Mouse (Mus musculus) G1E (cell line): ENCODE measurements around the gene Atp6v1g1. TPM values are rescaled to one million over a fixed set of nuclear protein-coding genes. Genes with fewer than 3 reads are reported as not detected.

Experiments
- ATAC-seq: 2 replicates; pipeline ENCODE4 v1.8.0; 2016; ENCODE audit warnings: mild to moderate bottlenecking; ENCODE audit not compliant: insufficient number of reproducible peaks, poor library complexity, low FRiP score, severe bottlenecking; ENCODE audit errors: extremely low read depth
- DNase-seq: peaks from one replicate; pipeline ENCODE4 v3.0.0; 2012; ENCODE audit warnings: low spot score
- H3K27me3 ChIP-seq: 2 replicates; pipeline ENCODE4 v1.6.1; 2012; ENCODE audit warnings: mild to moderate bottlenecking, low read length, inconsistent platforms; ENCODE audit not compliant: insufficient read depth
- H3K36me3 ChIP-seq: replicated peaks from 2 replicates; pipeline ENCODE3; 2012; ENCODE audit warnings: mild to moderate bottlenecking, inconsistent platforms
- H3K4me1 ChIP-seq: 2 replicates; pipeline ENCODE4 v1.6.1; 2012; ENCODE audit warnings: low read depth, low read length, inconsistent platforms, mixed read lengths; ENCODE audit not compliant: insufficient read depth
- H3K4me3 ChIP-seq: 2 replicates; pipeline ENCODE4 v1.5.1; 2012; ENCODE audit warnings: low read depth, mild to moderate bottlenecking, inconsistent platforms, low read length, moderate library complexity, mixed read lengths
- H3K9me3 ChIP-seq: replicated peaks from 2 replicates; pipeline ENCODE4 v1.6.1; 2012; ENCODE audit warnings: inconsistent platforms
- CTCF ChIP-seq: IDR thresholded peaks from 2 replicates; pipeline ENCODE4 v1.5.1; 2012; ENCODE audit warnings: low read depth, low read length, inconsistent platforms, mixed read lengths
- GATA1 ChIP-seq: IDR thresholded peaks from 2 replicates; pipeline ENCODE4 v1.6.1; 2012; ENCODE audit warnings: borderline replicate concordance, low read length, inconsistent platforms, mixed read lengths
- GATA2 ChIP-seq: IDR thresholded peaks from 2 replicates; pipeline ENCODE4 v1.6.1; 2012; ENCODE audit warnings: low read depth, low read length, inconsistent platforms, borderline replicate concordance
- POLR2AphosphoS5 ChIP-seq: IDR thresholded peaks from 2 replicates; pipeline ENCODE4 v1.6.1; 2012; ENCODE audit warnings: low read depth, low read length, inconsistent platforms; ENCODE audit not compliant: insufficient replicate concordance
- TAL1 ChIP-seq: conservative IDR thresholded peaks from 2 replicates; pipeline ENCODE4 v1.6.1; 2012; ENCODE audit warnings: low read depth, low read length, inconsistent platforms, mixed read lengths
- polyA plus RNA-seq: library from polyadenylated mRNA; stranded (reverse); fragments of >175 nt; gene quantifications from 2 replicates; pipeline ENCODE4 v1.2.3, GENCODE M21; 2012
- total RNA-seq, 2 experiments: library from RNA; stranded (forward) in 1 of 2; stranded (reverse) in 1 of 2; fragments of 200-1000 nt in 1 of 2; fragments of >200 nt in 1 of 2; fragmentation: Nextera tagmentation in 1 of 2; gene quantifications; 2 replicates each; pipeline ENCODE4 v1.2.3; 2014 to 2017

Gene Atp6v1g1
- total and polyA plus RNA-seq, 3 experiments: 120 to 220 (median 147) TPM

- ATAC-seq: no peak
- Histone ChIP-seq H3K27me3 (no peaks in the 10 kb centered on the region), H3K4me3 (no peak overlapping the region), H3K36me3 (no peaks in the 10 kb centered on the region), H3K9me3 (0 out of 2 replicates have a peak, but pooled peaks cover 2% of the 10 kb centered on the region), H3K4me1 (no peaks in the 10 kb centered on the region)
- TF ChIP-seq GATA2: no peak
- no peak for TF ChIP-seq POLR2AphosphoS5
- TF ChIP-seq GATA1: no peak
- TF ChIP-seq TAL1: no peak
- no peak for TF ChIP-seq CTCF
- DNase-seq: no peak
Measured at GRCm38 (mm10) chr4:63521813-63522419, 22.7 kb upstream of the Atp6v1g1 start.

GRCm38 (mm10) chr4:63525514-63525913 is 19.1 kb upstream of the Atp6v1g1 start:
- Histone ChIP-seq H3K4me3 (no peak overlapping the region), H3K27me3 (no peaks in the 10 kb centered on the region), H3K4me1 (no peaks in the 10 kb centered on the region), H3K9me3 (no peaks in the 10 kb centered on the region), H3K36me3 (no peaks in the 10 kb centered on the region)
- ATAC-seq (no peak), DNase-seq (no peak)
- TF ChIP-seq GATA2 (no peak), POLR2AphosphoS5 (no peak), GATA1 (no peak), CTCF (no peak), TAL1 (no peak)

GRCm38 (mm10) chr4:63528946-63529345 is 15.6 kb upstream of the Atp6v1g1 start:
- DNase-seq: no peak
- Histone ChIP-seq H3K4me3 (no peak overlapping the region), H3K4me1 (no peaks in the 10 kb centered on the region), H3K27me3 (no peaks in the 10 kb centered on the region), H3K36me3 (no peaks in the 10 kb centered on the region), H3K9me3 (no peaks in the 10 kb centered on the region)
- TF ChIP-seq TAL1 (no peak), GATA1 (no peak), POLR2AphosphoS5 (no peak), CTCF (no peak)
- ATAC-seq: no peak

- TF ChIP-seq GATA2: no peak
- DNase-seq: no peak
- H3K9me3 ChIP-seq: no peaks in the 10 kb centered on the region
Measured at GRCm38 (mm10) chr4:63530409-63530808, 14.2 kb upstream of the Atp6v1g1 start.

GRCm38 (mm10) chr4:63537602-63538001 is 7.0 kb upstream of the Atp6v1g1 start:
- Histone ChIP-seq H3K9me3 (no peaks in the 10 kb centered on the region), H3K27me3 (peaks cover 3% of the 10 kb centered on the region; the same call in 1 of the 2 replicates), H3K4me1 (no peaks in the 10 kb centered on the region), H3K4me3 (no peak overlapping the region), H3K36me3 (no peaks in the 10 kb centered on the region)
- TF ChIP-seq CTCF (no peak), POLR2AphosphoS5 (no peak), GATA1 (no peak), TAL1 (no peak), GATA2 (no peak)
- no peak for DNase-seq
- ATAC-seq: no peak

More at GRCm38 (mm10) chr4:63530409-63530808, 14.2 kb upstream of the Atp6v1g1 start:
- Histone ChIP-seq H3K27me3 (no peaks in the 10 kb centered on the region), H3K4me1 (no peaks in the 10 kb centered on the region), H3K36me3 (no peaks in the 10 kb centered on the region), H3K4me3 (no peak overlapping the region)
- ATAC-seq: no peak

GRCm38 (mm10) chr4:63542209-63542608 is 2.4 kb upstream of the Atp6v1g1 start:
- Histone ChIP-seq H3K36me3 (peaks cover 13% of the 10 kb centered on the region), H3K9me3 (no peaks in the 10 kb centered on the region), H3K4me1 (peaks cover 26% of the 10 kb centered on the region), H3K4me3 (no peak overlapping the region), H3K27me3 (peaks cover 3% of the 10 kb centered on the region; the same call in 1 of the 2 replicates)
- ATAC-seq (no peak), DNase-seq (no peak)
- TF ChIP-seq GATA1 (no peak), POLR2AphosphoS5 (no peak), GATA2 (no peak), CTCF (no peak), TAL1 (no peak)
